Mouse (Mus musculus) testis, adult 2 months (tissue): ENCODE measurements at regions not wholly inside any gene's neighbourhood (a gene's known extent, or its start where the extent isn't known, plus 50 kb on each side); places are given as distances from the start of the nearest gene placed in this dataset.

Experiments
- CTCF ChIP-seq: fragments of 200-500 bp; IDR thresholded peaks from 2 replicates; pipeline ENCODE4 v1.5.1; 2012; ENCODE audit warnings: low read depth, mild to moderate bottlenecking, inconsistent platforms, low read length, moderate library complexity; ENCODE audit not compliant: control insufficient read depth, insufficient read depth, insufficient replicate concordance
- POLR2A ChIP-seq: fragments of 200-500 bp; IDR thresholded peaks from 2 replicates; pipeline ENCODE4 v1.6.1; 2012; ENCODE audit warnings: low read depth, mild to moderate bottlenecking, inconsistent platforms, low read length, moderate library complexity; ENCODE audit not compliant: control insufficient read depth

- no peak for TF ChIP-seq CTCF
- TF ChIP-seq POLR2A = no peak
These were observed 50.8 kb upstream of the Mphosph6 start for GRCm38 (mm10) chr8:117852521-117852920.
